ENCODE assay signal across 21 mouse cellular contexts in the genomic region with DNA sequence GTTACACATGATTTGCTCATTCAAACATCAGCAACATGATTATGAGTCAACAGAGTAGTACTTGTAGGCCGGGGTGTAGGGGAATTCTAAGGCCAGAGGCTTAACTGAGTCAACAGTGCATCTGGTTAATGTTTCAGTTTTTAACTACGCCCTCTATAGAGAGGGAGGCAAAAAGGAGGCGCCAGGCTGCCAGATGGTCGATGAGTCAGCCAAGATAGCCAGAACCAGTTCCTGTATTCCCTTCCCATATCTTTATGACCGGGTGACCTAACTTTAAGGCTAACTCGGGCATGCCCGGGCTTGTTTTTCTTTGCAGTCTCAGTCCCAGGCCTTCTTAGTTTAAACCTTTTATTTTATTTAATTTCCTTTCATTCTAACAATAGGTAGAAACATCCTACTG.
DNase-seq lines count a peak whose midpoint lies in the region; TF ChIP-seq lines count a peak whose summit lies in the region.
"Had no signal": no experiment of that assay in that cellular context is flagged by ENCODE, and none has a peak within 500 bp of the region (broad histone marks: within the 10 kb centered on the region; RNA-seq: fewer than 3 reads in every experiment).

No protein-coding gene starts in this region.

- no peak for TF ChIP-seq CTCF in cerebellum, adult 2 months (IDR thresholded peaks at IDR 0.05; ENCODE audit: borderline replicate concordance, insufficient read depth, low read depth, low read length)

- H3K4me3 ChIP-seq in cerebellum, adult 2 months (replicated peaks; ENCODE audit: insufficient read depth, low read depth, low read length) = no peak overlapping the region
- H3K4me3 ChIP-seq: embryonic facial prominence, embryonic 12.5 days; forebrain, embryonic 13.5 days; heart, embryonic 15.5 days; hindbrain, embryonic 13.5 days; layer of hippocampus, adult 2 months; liver, embryonic 13.5 days; neural tube, embryonic 15.5 days had no signal

- no peaks in the 10 kb centered on the region for H3K4me1 ChIP-seq in cerebellum, adult 2 months (ENCODE audit: control insufficient read depth, insufficient read depth, low read length)
- H3K4me1 ChIP-seq: embryonic facial prominence, embryonic 12.5 days; forebrain, embryonic 13.5 days; heart, embryonic 15.5 days; hindbrain, embryonic 13.5 days; liver, embryonic 13.5 days; neural tube, embryonic 15.5 days had no signal

- 70% methylated on average over 7 of the region's 7 CpGs for WGBS in cerebellum, adult 2 months
- 29% methylated on average over 7 of the region's 7 CpGs for WGBS in large intestine, adult 2 months

- H3K27me3 ChIP-seq in cerebellum, adult 2 months (ENCODE audit: control insufficient read depth, insufficient read depth, low read length) = no peaks in the 10 kb centered on the region
- H3K27me3 ChIP-seq: embryonic facial prominence, embryonic 12.5 days; forebrain, embryonic 13.5 days; heart, embryonic 15.5 days; hindbrain, embryonic 13.5 days; liver, embryonic 13.5 days; neural tube, embryonic 15.5 days had no signal

- no peak for TF ChIP-seq POLR2A in cerebellum, adult 2 months (IDR thresholded peaks at IDR 0.05; ENCODE audit: borderline replicate concordance, insufficient read depth, low read length)

- H3K27ac ChIP-seq in cerebellum, adult 2 months (ENCODE audit: insufficient read depth, low read length) = no peak overlapping the region
- H3K27ac ChIP-seq: embryonic facial prominence, embryonic 12.5 days; forebrain, embryonic 13.5 days; heart, embryonic 15.5 days; hindbrain, embryonic 13.5 days; layer of hippocampus, adult 2 months; liver, embryonic 13.5 days; neural tube, embryonic 15.5 days had no signal

- intact Hi-C loops in left cerebral cortex, postnatal 14 days (cut with DNase I) = no loop called here

- DNase-seq in cerebellum, postnatal 10 days = peak; percentile 3 to 5
- no peak for DNase-seq in cerebellum, adult 2 months
- peak; percentile 11 for DNase-seq in NIH3T3 (ENCODE audit: low read depth)
- DNase-seq in large intestine, adult 2 months (ENCODE audit: low read depth, low spot score) = peak; percentile 10
- peak; percentile 56 for DNase-seq in urinary bladder, postnatal 25 days (ENCODE audit: low spot score)
- no peak for DNase-seq in kidney, adult 11 months
- DNase-seq in left cerebral cortex, postnatal 14 days (ENCODE audit: low spot score in 2 of 2) = no peak
- DNase-seq in lung, postnatal 4 days = no peak
- DNase-seq: cerebellum, adult 9-11 months; gastrocnemius, postnatal 14 days; kidney, adult 9 months; liver, embryonic 13.5 days; lung, postnatal 14 days; midbrain, embryonic 14.5 days; thymus, postnatal 14 days had no signal

Comparison
In these comparisons a context has a peak if more than half of its experiments do, and no peak if none do; other contexts are left out.
1. DNase-seq: peak in cerebellum, postnatal 10 days (2 of 2), NIH3T3 (single experiment), large intestine, adult 2 months (single experiment) and urinary bladder, postnatal 25 days (single experiment); none in cerebellum, adult 2 months (0 of 2), kidney, adult 11 months (single experiment), left cerebral cortex, postnatal 14 days (0 of 2) and lung, postnatal 4 days (0 of 2).